Mouse (Mus musculus): ENCODE measurements at regions not wholly inside any gene's neighbourhood (a gene's known extent, or its start where the extent isn't known, plus 50 kb on each side); places are given as distances from the start of the nearest gene placed in this dataset.

- DNase-seq (ENCODE audit: low spot score) = no peak
Measured at GRCm38 (mm10) chr8:36363291-36363690, 597.7 kb downstream of the Gm19410 start.

GRCm38 (mm10) chr8:36364567-36365231 lies 599.1 kb downstream of the Gm19410 start:
- no peak for DNase-seq (ENCODE audit: low spot score)

GRCm38 (mm10) chr8:36365945-36366344 lies 600.4 kb downstream of the Gm19410 start:
- DNase-seq (ENCODE audit: low spot score) = no peak

- DNase-seq (ENCODE audit: low spot score) = no peak
Measured at GRCm38 (mm10) chr8:36376579-36377350, 611.2 kb downstream of the Gm19410 start.

GRCm38 (mm10) chr8:36394487-36394886 lies 598.9 kb upstream of the AI429214 start:
- no peak for DNase-seq (ENCODE audit: low spot score)

GRCm38 (mm10) chr8:36396493-36396892 lies 596.9 kb upstream of the AI429214 start:
- no peak for DNase-seq (ENCODE audit: low spot score)

GRCm38 (mm10) chr8:36406706-36407105 lies 586.7 kb upstream of the AI429214 start:
- peak; percentile 12 for DNase-seq (ENCODE audit: low spot score)

Data from layer of hippocampus, adult 11-12 months (tissue).